Mouse (Mus musculus) adrenal gland, postnatal 0 days (tissue): Measurements from ENCODE around the gene Vwa1. TPM values are rescaled to one million over a fixed set of nuclear protein-coding genes. Genes with fewer than 3 reads are reported as not detected.

ENCODE experiments used
- microRNA-seq: library from miRNA; unstranded; fragments of <30 nt; microRNA quantifications from one replicate; pipeline ENCODE4, GENCODE M21; 2016; ENCODE audit warnings: borderline replicate concordance; ENCODE audit not compliant: insufficient number of aligned reads
- polyA plus RNA-seq: library from polyadenylated mRNA; unstranded; fragments of >200 nt; fragmentation: Nextera tagmentation; extraction: Ambion mirVana; gene quantifications from 2 replicates; pipeline ENCODE4 v1.2.1, GENCODE M21; 2015

Gene Vwa1
- 8.0 and 13.1 TPM in 2 replicates for polyA plus RNA-seq

GRCm38 (mm10) chr4:155774280-155774754, at the start of gene Vwa1:
Vwa1 (minus strand) TSS chr4:155774698.

DNA sequence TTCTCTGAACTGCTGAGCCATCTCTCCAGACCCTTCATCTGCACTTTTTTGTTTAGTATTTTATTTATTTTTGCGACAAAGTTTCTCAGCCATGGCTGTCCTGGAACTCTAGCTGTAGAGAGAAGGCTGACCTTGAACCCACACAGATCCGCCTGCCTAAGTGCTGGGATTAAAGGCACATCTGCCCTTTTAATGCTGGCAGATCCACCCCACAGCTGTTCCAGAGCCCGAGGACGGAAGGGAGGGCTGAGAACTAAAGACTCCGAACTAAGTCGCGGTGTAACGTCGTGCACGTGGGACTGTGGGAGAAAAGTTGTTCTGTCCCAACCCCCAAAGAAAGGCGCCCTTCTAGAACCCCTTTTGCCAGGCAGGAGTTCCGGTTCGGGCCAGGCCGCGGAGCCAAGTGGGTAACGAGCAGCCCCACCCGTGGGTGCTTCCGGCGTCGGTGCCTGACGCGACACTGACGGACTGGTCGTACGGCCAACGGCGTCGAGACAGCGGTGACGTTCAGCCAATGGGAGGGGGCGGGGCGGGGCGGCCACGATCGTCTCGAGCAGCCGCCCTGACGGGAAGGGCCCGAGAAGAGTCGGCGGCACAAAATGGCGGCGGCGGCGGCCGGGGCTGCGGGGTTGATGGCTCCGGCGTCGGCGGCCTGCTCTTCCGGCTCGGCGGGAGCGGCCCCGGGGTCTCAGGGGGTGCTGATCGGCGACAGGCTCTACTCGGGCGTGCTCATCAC, 37.6 kb upstream of the Vwa1 start, which contains the start of gene Ccnl2:
Ccnl2 (plus strand) TSS at position 561 of the 736 bp plus-strand sequence.

DNA sequence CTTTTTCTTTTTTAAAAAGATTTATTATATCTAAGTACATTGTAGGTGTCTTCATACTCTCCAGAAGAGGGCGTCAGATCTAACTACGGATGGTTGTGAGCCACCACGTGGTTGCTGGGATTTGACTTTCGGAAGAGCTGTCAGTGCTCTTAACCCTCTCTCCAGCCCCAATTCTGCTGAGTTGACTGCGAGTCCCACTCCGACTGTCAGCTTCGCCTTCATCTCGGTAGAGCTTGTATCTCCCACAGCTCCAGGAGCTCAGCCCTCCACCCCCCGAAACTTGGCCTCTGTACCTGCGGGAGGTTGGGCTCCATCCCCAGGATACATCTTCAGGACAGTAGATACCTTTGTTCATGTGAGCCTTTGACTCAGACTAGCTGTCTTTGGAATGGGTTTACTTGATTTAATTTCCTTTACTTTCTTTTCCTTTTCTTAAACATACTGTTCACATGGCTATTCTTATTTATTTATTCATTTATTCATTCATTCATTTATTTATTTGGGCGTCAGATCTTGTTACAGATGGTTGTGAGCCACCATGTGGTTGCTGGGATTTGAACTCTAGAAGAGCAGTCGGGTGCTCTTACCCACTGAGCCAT, 28.3 kb upstream of the Vwa1 start, which contains the start of gene Mrpl20:
Mrpl20 (plus strand) TSS at position 138 of the 599 bp plus-strand sequence.

DNA sequence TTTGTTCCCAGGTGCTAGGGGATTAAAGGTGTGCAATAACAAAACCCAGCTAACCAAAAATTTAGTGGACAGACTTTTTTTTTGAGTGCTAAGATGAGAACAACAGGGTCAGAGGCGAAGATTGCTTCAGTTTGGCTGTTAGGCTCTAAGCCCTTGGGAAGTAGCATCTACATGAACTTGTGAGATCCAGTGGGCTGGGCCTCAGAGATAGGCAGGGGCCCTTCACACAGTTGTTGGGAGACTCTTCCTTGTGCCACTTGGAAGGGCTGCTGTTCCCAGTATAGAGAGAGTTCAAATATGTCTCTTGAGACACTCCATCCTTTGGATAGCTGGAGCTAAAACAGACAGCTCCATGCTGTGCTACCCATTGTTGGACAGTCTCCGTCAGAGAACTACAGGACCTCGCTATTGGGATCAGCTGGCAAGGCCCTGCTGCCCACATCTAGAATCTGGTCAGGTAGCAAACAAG, 15.6 kb upstream of the Vwa1 start, which contains the start of gene Ankrd65:
Ankrd65 (plus strand) TSS at position 419 of the 469 bp plus-strand sequence.

DNA sequence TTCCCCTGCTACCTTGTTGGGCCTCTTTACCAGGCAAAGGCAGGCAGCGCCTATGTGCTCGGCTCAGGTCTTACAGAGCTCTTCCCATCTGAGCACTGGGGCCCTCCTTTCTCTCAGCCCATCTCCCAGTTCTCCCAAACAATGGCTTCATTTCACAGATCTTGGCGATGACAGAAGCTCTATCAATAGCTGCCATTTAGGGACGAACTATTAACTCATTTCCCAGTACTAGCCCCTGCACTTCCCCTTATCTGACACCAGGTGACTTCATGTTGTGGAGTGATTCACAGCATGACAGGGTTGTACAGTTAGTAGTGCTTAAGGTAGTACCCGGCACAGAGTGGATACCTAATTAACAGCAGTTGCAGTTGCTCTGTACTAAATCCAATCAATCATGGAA, 11.3 kb upstream of the Vwa1 start, which contains the start of gene Tmem88b:
Tmem88b (minus strand) TSS at position 56 of the 400 bp plus-strand sequence.

GRCm38 (mm10) chr4:155760613-155761355, 13.7 kb downstream of the Vwa1 start, which contains the start of gene Atad3a:
Atad3a (minus strand) TSS chr4:155761093.

DNA sequence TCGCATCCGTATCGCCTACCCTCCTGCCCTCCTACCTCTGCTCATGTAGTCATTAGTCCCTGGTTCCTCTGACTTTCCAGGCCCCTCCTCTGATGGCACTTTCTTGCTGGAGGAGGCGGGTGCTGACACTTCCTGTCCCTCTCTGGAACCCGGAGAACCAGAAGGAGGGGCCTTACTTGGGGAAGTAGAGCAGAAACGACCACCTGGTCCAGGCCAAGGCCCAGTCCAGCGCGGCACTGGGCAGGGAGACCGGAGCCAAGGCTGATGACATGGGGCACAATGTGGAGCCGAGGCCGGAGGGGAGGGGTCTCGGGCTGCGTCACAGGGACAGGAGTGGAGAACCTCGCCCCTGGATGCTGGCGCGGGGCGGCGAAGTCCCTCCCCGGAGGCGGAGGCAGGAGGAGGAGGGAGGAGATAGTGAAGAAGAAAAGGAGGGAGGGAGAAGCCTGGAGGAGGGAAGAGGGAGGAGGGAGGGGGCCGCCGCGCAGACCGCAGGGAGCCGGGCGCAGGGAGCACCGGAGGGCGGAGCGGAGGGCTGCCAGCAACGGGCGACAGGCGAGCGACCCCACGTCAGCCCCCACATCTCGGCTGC, 40.1 kb downstream of the Vwa1 start, which contains the start of gene Tmem240:
Tmem240 (plus strand) TSS at position 451 of the 592 bp plus-strand sequence.

Small RNA genes lying within 50 kb of the gene (microRNA-seq; reads per million reads assigned to microRNA genes)
- gene Gm27743: not detected

Other genes starting within 250 kb of the Vwa1 start
- gene Nadk, start 212.3 kb downstream of the Vwa1 start, polyA plus RNA-seq: 69.7 and 136 TPM in 2 replicates
- gene Slc35e2, start 173.3 kb downstream of the Vwa1 start, polyA plus RNA-seq: 5.8 and 7.8 TPM in 2 replicates
- 40.5 and 62.6 TPM in 2 replicates for gene Cdk11b, start 149.8 kb downstream of the Vwa1 start, polyA plus RNA-seq
- not detected in 2 replicates for gene Gm10563, start 129.3 kb downstream of the Vwa1 start, polyA plus RNA-seq
- gene Mmp23, start 121.3 kb downstream of the Vwa1 start, polyA plus RNA-seq: 73.1 and 96.3 TPM in 2 replicates
- 22.3 and 24.1 TPM in 2 replicates for gene Mib2, start 105.5 kb downstream of the Vwa1 start, polyA plus RNA-seq
- 26.3 and 55.7 TPM in 2 replicates for gene Fndc10, start 80.4 kb downstream of the Vwa1 start, polyA plus RNA-seq
- 224 and 227 TPM in 2 replicates for gene Ssu72, start 69.9 kb downstream of the Vwa1 start, polyA plus RNA-seq
- 0.79 and 1.4 TPM in 2 replicates for gene Tmem240, start 39.9 kb downstream of the Vwa1 start, polyA plus RNA-seq
- 32.3 and 51.0 TPM in 2 replicates for gene Atad3a, start 13.6 kb downstream of the Vwa1 start, polyA plus RNA-seq
- gene Tmem88b, start 11.2 kb upstream of the Vwa1 start, polyA plus RNA-seq: 0.19 and 0.60 TPM in 2 replicates
- gene Ankrd65, start 15.7 kb upstream of the Vwa1 start, polyA plus RNA-seq: 0.15 TPM in 1 of 2 replicates, not detected in the other
- 301 and 408 TPM in 2 replicates for gene Mrpl20, start 28.2 kb upstream of the Vwa1 start, polyA plus RNA-seq
- 73.0 and 127 TPM in 2 replicates for gene Ccnl2, start 37.8 kb upstream of the Vwa1 start, polyA plus RNA-seq
- gene Aurkaip1, start 56.6 kb upstream of the Vwa1 start, polyA plus RNA-seq: 316 and 348 TPM in 2 replicates
- 159 and 249 TPM in 2 replicates for gene Mxra8, start 65.0 kb upstream of the Vwa1 start, polyA plus RNA-seq
- gene Dvl1, start 72.7 kb upstream of the Vwa1 start, polyA plus RNA-seq: 11.9 and 14.2 TPM in 2 replicates
- gene Tas1r3, start 88.7 kb upstream of the Vwa1 start, polyA plus RNA-seq: 0.14 and 0.16 TPM in 2 replicates
- 7.7 and 9.1 TPM in 2 replicates for gene Cptp, start 94.7 kb upstream of the Vwa1 start, polyA plus RNA-seq
- gene Ints11, start 94.8 kb upstream of the Vwa1 start, polyA plus RNA-seq: 30.5 and 36.0 TPM in 2 replicates
- gene Pusl1, start 117.1 kb upstream of the Vwa1 start, polyA plus RNA-seq: 26.3 and 34.6 TPM in 2 replicates
- gene Acap3, start 117.1 kb upstream of the Vwa1 start, polyA plus RNA-seq: 10.5 and 15.9 TPM in 2 replicates
- gene Ube2j2, start 169.1 kb upstream of the Vwa1 start, polyA plus RNA-seq: 79.0 and 89.5 TPM in 2 replicates
- 56.5 and 78.7 TPM in 2 replicates for gene C1qtnf12, start 187.6 kb upstream of the Vwa1 start, polyA plus RNA-seq
- gene B3galt6, start 218.0 kb upstream of the Vwa1 start, polyA plus RNA-seq: 8.5 and 9.4 TPM in 2 replicates
- gene Sdf4, start 218.2 kb upstream of the Vwa1 start, polyA plus RNA-seq: 177 and 229 TPM in 2 replicates
- 0.80 and 0.94 TPM in 2 replicates for gene Tnfrsf4, start 239.1 kb upstream of the Vwa1 start, polyA plus RNA-seq